Mouse (Mus musculus) testis, adult 2 months (tissue): ENCODE data around the gene Luzp1.

ENCODE experiments used
- CTCF ChIP-seq: fragments of 200-500 bp; IDR thresholded peaks from 2 replicates; pipeline ENCODE4 v1.5.1; 2012; ENCODE audit warnings: low read depth, mild to moderate bottlenecking, inconsistent platforms, low read length, moderate library complexity; ENCODE audit not compliant: control insufficient read depth, insufficient read depth, insufficient replicate concordance
- POLR2A ChIP-seq: fragments of 200-500 bp; IDR thresholded peaks from 2 replicates; pipeline ENCODE4 v1.6.1; 2012; ENCODE audit warnings: low read depth, mild to moderate bottlenecking, inconsistent platforms, low read length, moderate library complexity; ENCODE audit not compliant: control insufficient read depth

GRCm38 (mm10) chr4:136463436-136463835 is 6.1 kb upstream of the Luzp1 start:
- TF ChIP-seq POLR2A (no peak), CTCF (no peak)
